Mouse (Mus musculus): ENCODE measurements around the gene Wnt10a. TPM values are rescaled to one million over a fixed set of nuclear protein-coding genes. Genes with fewer than 3 reads are reported as not detected.

Gene Wnt10a
- total and polyA plus RNA-seq, 3 experiments: 126 to 187 (median 155) TPM

DNA sequence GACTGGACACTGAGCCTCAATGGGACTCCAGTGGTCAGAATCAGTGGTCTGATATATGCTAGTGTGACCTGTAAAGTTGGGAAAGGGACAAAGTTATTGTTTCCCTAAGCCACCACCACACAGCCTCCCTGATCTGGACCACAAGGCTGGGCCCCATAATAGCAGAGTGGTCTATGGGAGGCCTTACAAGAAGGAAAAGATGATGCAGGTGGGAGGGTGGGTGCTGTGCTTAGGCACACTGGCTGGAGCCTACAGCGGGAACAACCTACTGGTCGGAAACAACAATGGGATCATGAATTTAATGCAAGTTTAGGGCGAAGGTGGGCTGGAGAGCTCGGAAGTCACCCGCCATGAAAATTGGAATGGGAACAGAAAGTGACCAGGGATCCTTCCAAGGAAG, 14.5 kb downstream of the Wnt10a start:
- Histone ChIP-seq H3K79me2 (replicated peaks; ENCODE audit: control insufficient read depth, extremely low read depth, insufficient read depth, poor library complexity, severe bottlenecking) (peaks cover 7% of the 10 kb centered on the region; the same call in 1 of the 2 replicates), H3K9ac (ENCODE audit: insufficient read depth, low read depth) (no peak overlapping the region), H3K36me3 (replicated peaks in 1 of 2; ENCODE audit: control insufficient read depth in 1 of 2, insufficient read depth in 1 of 2, low read length in 1 of 2) (peaks cover 0 to 39% of the 10 kb centered on the region in 2 experiments), H3K9me3 (replicated peaks; ENCODE audit: low read length) (no peaks in the 10 kb centered on the region), H3K27me3 (replicated peaks) (no peaks in the 10 kb centered on the region), H3K4me2 (ENCODE audit: insufficient read depth, low read depth, poor library complexity, severe bottlenecking) (peak overlapping the region; percentile 17; the same call in 1 of the 2 replicates), H3K4me3 (replicated peaks in 1 of 3; ENCODE audit: low read depth in 2 of 3, low read length in 2 of 3, poor library complexity in 1 of 3) (no peak overlapping the region), H3K27ac (ENCODE audit: insufficient read depth, low read depth) (peak overlapping the region; percentile 70), H3K4me1 (ENCODE audit: control insufficient read depth in 1 of 2, insufficient read depth in 2 of 2) (peaks cover 29 to 84% of the 10 kb centered on the region in 2 experiments)
- DNase-seq (ENCODE audit: extremely low read depth): no peak
- dilution Hi-C loops (cut with MboI; ENCODE audit: extremely low pct_ligation_motif_present, extremely low pct_unique_long_range_greater_than_20kb, low sequenced_read_pairs) (no loop called here), in situ Hi-C loops (cut with MboI; ENCODE audit: low pct_ligation_motif_present, low pct_unique_long_range_greater_than_20kb, low sequenced_read_pairs) (loop anchor here (5.0 kb wide), 1 partner anchor 34 kb away; the partner anchor contains the start of gene Wnt6)
- TF ChIP-seq RCOR1 (conservative IDR thresholded peaks at IDR 0.05; ENCODE audit: low read depth, low read length) (0 out of 2 replicates have a peak, but pooled peaks have one; percentile 49), EP300 (IDR thresholded peaks at IDR 0.05; ENCODE audit: low read length) (no peak), HCFC1 (IDR thresholded peaks at IDR 0.05; ENCODE audit: low read depth, low read length) (no peak), GABPA (IDR thresholded peaks at IDR 0.05; ENCODE audit: insufficient replicate concordance, low read depth, low read length) (no peak), ZMIZ1 (IDR thresholded peaks at IDR 0.05; ENCODE audit: low read depth, low read length) (0 out of 2 replicates have a peak, but pooled peaks have one; percentile 24), SIN3A (IDR thresholded peaks at IDR 0.05; ENCODE audit: low read length) (0 out of 2 replicates have a peak, but pooled peaks have one; percentile 41), ETS1 (conservative IDR thresholded peaks at IDR 0.05; ENCODE audit: low read depth, low read length) (no peak), MAX (IDR thresholded peaks at IDR 0.05; ENCODE audit: low read length) (no peak; the same call in 1 of the 2 replicates), USF2 (conservative IDR thresholded peaks at IDR 0.05; ENCODE audit: low read depth, low read length) (no peak), CTCF (conservative IDR thresholded peaks at IDR 0.05 in 1 of 2, IDR thresholded peaks at IDR 0.05 in 1 of 2; ENCODE audit: low read depth in 2 of 2, low read length in 2 of 2) (no peak), JUND (conservative IDR thresholded peaks at IDR 0.05; ENCODE audit: low read depth, low read length) (no peak), IRF4 (IDR thresholded peaks at IDR 0.05; ENCODE audit: low read depth, low read length) (0 out of 2 replicates have a peak, but pooled peaks have one; percentile 33), CHD1 (IDR thresholded peaks at IDR 0.05; ENCODE audit: low read depth, low read length) (0 out of 2 replicates have a peak, but pooled peaks have one; percentile 82), BHLHE40 (IDR thresholded peaks at IDR 0.05; ENCODE audit: low read depth, low read length) (no peak)

DNA sequence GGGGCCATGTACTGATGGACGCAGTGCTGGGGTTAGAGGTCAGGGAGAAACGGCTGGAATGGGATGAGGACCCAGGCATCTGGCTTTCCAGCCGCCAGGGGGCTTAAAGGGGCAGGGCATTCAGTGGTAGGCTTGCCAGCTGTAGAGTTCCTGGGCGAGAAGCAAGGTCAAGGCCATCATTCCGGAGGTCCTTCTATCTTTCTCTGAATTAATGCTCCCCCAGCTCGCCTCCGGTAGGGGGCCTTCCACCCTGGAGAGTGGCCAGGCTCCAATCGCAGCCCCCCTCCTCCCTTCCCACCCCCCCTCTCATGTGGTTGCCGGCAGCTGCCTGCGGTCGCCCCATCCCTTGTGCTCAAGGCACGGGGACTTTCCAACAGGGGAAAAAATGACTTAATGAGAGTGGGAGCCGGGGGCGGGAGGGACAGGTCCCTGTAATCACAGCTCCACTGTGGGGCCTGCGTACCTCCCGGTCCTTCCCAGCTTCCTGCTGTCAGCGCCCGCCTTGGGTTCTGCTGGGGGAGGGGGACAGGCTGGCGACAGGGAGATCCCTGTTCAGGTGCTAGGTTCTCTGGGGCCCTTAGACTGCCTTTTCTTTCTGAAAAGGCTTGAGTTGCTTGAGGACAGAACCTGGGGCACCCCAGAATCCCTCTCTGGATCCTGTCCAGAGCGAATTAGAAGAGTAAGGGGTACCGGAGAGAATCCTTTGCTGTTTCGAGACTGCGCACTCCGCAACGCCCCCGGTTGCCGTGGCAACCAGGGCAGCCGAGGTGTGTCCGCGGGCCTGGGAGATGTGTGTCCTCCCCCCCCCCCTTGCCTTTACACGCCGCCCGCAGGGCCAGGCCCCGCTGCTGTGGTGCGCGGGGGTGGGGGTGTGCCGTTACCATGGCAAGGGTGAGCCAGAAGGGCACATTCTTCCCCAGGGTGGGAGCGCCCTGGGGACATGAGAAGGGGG, 15.3 kb downstream of the Wnt10a start:
- Histone ChIP-seq H3K36me3 (replicated peaks in 1 of 2; ENCODE audit: control insufficient read depth in 1 of 2, insufficient read depth in 1 of 2, low read length in 1 of 2) (peaks cover 0 to 34% of the 10 kb centered on the region in 2 experiments), H3K27me3 (replicated peaks) (no peaks in the 10 kb centered on the region)
- peak; percentile 81 for TF ChIP-seq JUN (IDR thresholded peaks at IDR 0.05; ENCODE audit: insufficient read depth, low read depth, low read length)
- TF ChIP-seq IRF4 (IDR thresholded peaks at IDR 0.05; ENCODE audit: low read depth, low read length): peak; percentile 94
- TF ChIP-seq ZC3H11A (IDR thresholded peaks at IDR 0.05; ENCODE audit: low read depth, low read length): no peak
- TF ChIP-seq MXI1 (IDR thresholded peaks at IDR 0.05; ENCODE audit: low read depth, low read length): peak; percentile 74
- TF ChIP-seq BHLHE40 (IDR thresholded peaks at IDR 0.05; ENCODE audit: low read depth, low read length): peak; percentile 96
- no peak for TF ChIP-seq MAFK (IDR thresholded peaks at IDR 0.05; ENCODE audit: insufficient replicate concordance, low read length)
- peak; percentile 92 for TF ChIP-seq EP300 (IDR thresholded peaks at IDR 0.05; ENCODE audit: low read length)
- no peak for TF ChIP-seq USF1 (IDR thresholded peaks at IDR 0.05; ENCODE audit: low read depth, low read length)
- no peak for TF ChIP-seq KAT2A (IDR thresholded peaks at IDR 0.05; ENCODE audit: insufficient replicate concordance, low read length)
- TF ChIP-seq TCF12 (IDR thresholded peaks at IDR 0.05; ENCODE audit: low read depth, low read length): peak; percentile 99
- peak; percentile 56; the same call in 1 of the 2 replicates for TF ChIP-seq MYC (IDR thresholded peaks at IDR 0.05; ENCODE audit: low read depth, low read length)
- TF ChIP-seq ETS1 (conservative IDR thresholded peaks at IDR 0.05; ENCODE audit: low read depth, low read length): peak; percentile 95
- TF ChIP-seq RAD21 (IDR thresholded peaks at IDR 0.05; ENCODE audit: low read depth, low read length): peak; percentile 20
- TF ChIP-seq MEF2A (IDR thresholded peaks at IDR 0.05; ENCODE audit: borderline replicate concordance, low read depth, low read length): peak; percentile 89
- TF ChIP-seq MAX (IDR thresholded peaks at IDR 0.05; ENCODE audit: low read length): peak; percentile 28; the same call in 1 of the 2 replicates
- peak; percentile 91 for TF ChIP-seq POLR2AphosphoS2 (IDR thresholded peaks at IDR 0.05; ENCODE audit: low read depth, low read length)
- TF ChIP-seq USF2 (conservative IDR thresholded peaks at IDR 0.05; ENCODE audit: low read depth, low read length): no peak
- peak; percentile 90 for TF ChIP-seq CHD2 (IDR thresholded peaks at IDR 0.05; ENCODE audit: low read length)
- no peak for TF ChIP-seq GABPA (IDR thresholded peaks at IDR 0.05; ENCODE audit: insufficient replicate concordance, low read depth, low read length)
- TF ChIP-seq SIN3A (IDR thresholded peaks at IDR 0.05; ENCODE audit: low read length): peak; percentile 68
- peak; percentile 86; the same call in 1 of the 2 replicates for TF ChIP-seq RCOR1 (conservative IDR thresholded peaks at IDR 0.05; ENCODE audit: low read depth, low read length)

More for the DNA sequence above, 15.3 kb downstream of the Wnt10a start:
- H3K9me3 ChIP-seq (replicated peaks; ENCODE audit: low read length): no peaks in the 10 kb centered on the region
- H3K79me2 ChIP-seq (replicated peaks; ENCODE audit: control insufficient read depth, extremely low read depth, insufficient read depth, poor library complexity, severe bottlenecking): peaks cover 7% of the 10 kb centered on the region; the same call in 1 of the 2 replicates
- H3K4me1 ChIP-seq (ENCODE audit: control insufficient read depth in 1 of 2, insufficient read depth in 2 of 2): peaks cover 28 to 79% of the 10 kb centered on the region in 2 experiments
- peak overlapping the region; percentile 79 for H3K27ac ChIP-seq (ENCODE audit: insufficient read depth, low read depth)
- H3K9ac ChIP-seq (ENCODE audit: insufficient read depth, low read depth): peak overlapping the region; percentile 51; the same call in 1 of the 2 replicates
- in situ Hi-C loops (cut with MboI; ENCODE audit: low pct_ligation_motif_present, low pct_unique_long_range_greater_than_20kb, low sequenced_read_pairs): loop anchor here (5.0 kb wide), 1 partner anchor 34 kb away; the partner anchor contains the start of gene Wnt6
- dilution Hi-C loops (cut with MboI; ENCODE audit: extremely low pct_ligation_motif_present, extremely low pct_unique_long_range_greater_than_20kb, low sequenced_read_pairs): no loop called here
- peak overlapping the region; percentile 59 for H3K4me2 ChIP-seq (ENCODE audit: insufficient read depth, low read depth, poor library complexity, severe bottlenecking)
- peak; percentile 95 for DNase-seq (ENCODE audit: extremely low read depth)
- H3K4me3 ChIP-seq (replicated peaks in 1 of 3; ENCODE audit: low read depth in 2 of 3, low read length in 2 of 3, poor library complexity in 1 of 3): peak overlapping the region; percentile 26 to 47 (median 30)

Measured in CH12.LX (cell line).